Mouse (Mus musculus): ENCODE results near the gene Grm8.

Grm8 gene

GRCm38 (mm10) chr6:27580485-27580884 is 554.5 kb downstream of the Grm8 start:
- DNase-seq = no peak

- no peak for DNase-seq
These were observed 589.5 kb downstream of the Grm8 start for GRCm38 (mm10) chr6:27545516-27545915.

GRCm38 (mm10) chr6:27517620-27518019 is 617.4 kb downstream of the Grm8 start:
- DNase-seq = no peak

GRCm38 (mm10) chr6:27460998-27461397 is 674.0 kb downstream of the Grm8 start:
- no peak for DNase-seq

GRCm38 (mm10) chr6:27408473-27408872 is 726.5 kb downstream of the Grm8 start:
- DNase-seq = no peak

- DNase-seq = no peak
These were observed 762.6 kb downstream of the Grm8 start for GRCm38 (mm10) chr6:27372416-27372815.

GRCm38 (mm10) chr6:27371095-27371494 is 763.9 kb downstream of the Grm8 start:
- DNase-seq = no peak

- no peak for DNase-seq
These were observed 771.2 kb downstream of the Grm8 start for GRCm38 (mm10) chr6:27363775-27364174.

- no peak for DNase-seq
These were observed 774.5 kb downstream of the Grm8 start for GRCm38 (mm10) chr6:27360440-27360839.

- no peak for DNase-seq
These were observed 783.8 kb downstream of the Grm8 start for GRCm38 (mm10) chr6:27351147-27351546.

- DNase-seq = no peak
These were observed 786.7 kb downstream of the Grm8 start for GRCm38 (mm10) chr6:27348272-27348671.

GRCm38 (mm10) chr6:27346311-27346710 is 788.7 kb downstream of the Grm8 start:
- DNase-seq = no peak

- DNase-seq = no peak
These were observed 794.8 kb downstream of the Grm8 start for GRCm38 (mm10) chr6:27340131-27340530.

GRCm38 (mm10) chr6:27318575-27318974 is 816.4 kb downstream of the Grm8 start:
- DNase-seq = no peak

- DNase-seq = no peak
These were observed 817.6 kb downstream of the Grm8 start for GRCm38 (mm10) chr6:27317422-27317821.

GRCm38 (mm10) chr6:27316018-27316417 is 819.0 kb downstream of the Grm8 start:
- DNase-seq = no peak

GRCm38 (mm10) chr6:27314273-27315009 is 820.5 kb downstream of the Grm8 start:
- no peak for DNase-seq

GRCm38 (mm10) chr6:27310401-27310800 is 824.6 kb downstream of the Grm8 start:
- no peak for DNase-seq

- no peak for DNase-seq
These were observed 829.6 kb downstream of the Grm8 start for GRCm38 (mm10) chr6:27305351-27305750.

- no peak for DNase-seq
These were observed 870.0 kb downstream of the Grm8 start for GRCm38 (mm10) chr6:27264972-27265371.

GRCm38 (mm10) chr6:27262611-27263010 is 872.4 kb downstream of the Grm8 start:
- no peak for DNase-seq

- peak; percentile 1 for DNase-seq
These were observed 894.6 kb downstream of the Grm8 start for GRCm38 (mm10) chr6:27240416-27240815.

GRCm38 (mm10) chr6:27239968-27240367 is 895.0 kb downstream of the Grm8 start:
- peak; percentile 21 for DNase-seq

All from kidney, postnatal 14 days (tissue).